Mouse (Mus musculus) brown adipose tissue, adult 24 weeks (tissue): ENCODE results near the gene Gm9887. TPM values are rescaled to one million over a fixed set of nuclear protein-coding genes. Genes with fewer than 3 reads are reported as not detected.

Experiments used
- H3K27ac ChIP-seq: fragments of 200-500 bp; replicated peaks from 2 replicates; pipeline ENCODE4 v1.5.1; 2012; ENCODE audit warnings: low read depth, mild to moderate bottlenecking, low read length
- H3K4me1 ChIP-seq: fragments of 200-500 bp; 2 replicates; pipeline ENCODE4 v1.6.1; 2012; ENCODE audit warnings: low read length, mixed read lengths; ENCODE audit not compliant: control insufficient read depth, insufficient read depth, insufficient read length
- H3K4me3 ChIP-seq: fragments of 200-500 bp; 2 replicates; pipeline ENCODE4 v1.5.1; 2012; ENCODE audit warnings: low read depth, mild to moderate bottlenecking, low read length, moderate library complexity; ENCODE audit not compliant: insufficient read depth
- polyA plus RNA-seq: library from polyadenylated mRNA; stranded (reverse); fragments of >200 nt; gene quantifications from 2 replicates; pipeline ENCODE4 v1.2.4, GENCODE M21; 2012; ENCODE audit not compliant: missing spikeins, insufficient read depth, insufficient read length

Gm9887 gene
- polyA plus RNA-seq, 1 experiment: not detected

DNA sequence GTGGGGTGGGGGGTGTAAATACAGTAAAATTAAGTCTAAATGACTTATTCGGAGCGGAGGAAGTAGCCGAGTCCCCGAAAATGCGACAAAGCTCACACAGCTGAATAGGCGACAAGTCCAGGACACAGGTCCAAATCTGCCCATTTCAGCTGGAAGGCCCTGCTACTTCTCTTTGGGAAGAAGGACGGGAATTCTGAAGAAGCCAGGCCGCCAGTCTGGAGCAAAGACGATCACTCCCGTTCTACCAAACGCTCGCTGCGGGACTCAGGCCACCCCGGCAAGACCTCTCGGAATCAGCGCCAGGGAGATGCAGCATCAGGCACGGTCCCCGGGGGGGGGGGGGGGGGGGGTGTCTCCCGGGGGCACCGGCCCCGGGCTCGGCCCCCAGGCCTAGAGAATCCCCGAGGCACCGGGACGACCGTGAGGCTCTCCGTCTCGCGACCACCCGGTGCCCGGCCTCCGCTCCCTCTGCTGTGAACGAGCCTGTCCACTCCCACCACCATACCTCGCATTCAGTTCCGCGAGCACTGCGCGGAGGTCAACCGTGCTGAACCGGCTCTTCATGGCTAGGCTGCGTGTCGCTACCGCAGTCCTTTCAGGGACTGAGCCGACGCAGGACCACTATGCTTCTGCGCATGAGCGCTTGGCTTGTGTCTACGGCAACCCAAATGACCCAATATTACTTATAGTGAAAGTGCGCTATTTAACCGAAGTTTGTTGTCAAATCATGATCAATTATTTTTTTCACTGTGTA is 15.5 kb downstream of the Gm9887 start, which contains the start of gene Nemf:
Gene Nemf, minus strand, starts transcription at position 620 of the 754 bp plus-strand sequence.
- H3K4me3 ChIP-seq: peak within 1 kb of the TSS; percentile 76
- no peaks in the 10 kb centered on the region for H3K4me1 ChIP-seq
- H3K27ac ChIP-seq: peak within 1 kb of the TSS; percentile 79

DNA sequence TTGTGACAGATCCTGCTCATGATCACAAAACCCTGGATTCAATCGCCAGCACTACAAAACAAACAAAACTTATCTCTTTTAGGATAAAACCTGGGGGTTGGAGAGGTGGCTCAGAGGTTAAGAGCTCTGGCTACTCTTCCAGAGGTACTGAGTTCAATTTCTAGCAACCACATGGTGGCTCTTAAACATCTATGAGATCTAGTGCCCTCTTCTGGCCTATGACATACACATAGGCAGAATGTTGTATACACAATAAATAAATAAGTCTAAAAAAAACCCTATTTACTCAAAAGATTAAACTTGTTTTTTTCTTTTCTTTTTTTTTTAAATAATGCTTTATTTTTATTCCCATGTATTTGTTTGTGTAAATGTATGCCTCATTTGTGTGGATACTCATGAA is 20.6 kb downstream of the Gm9887 start:
- H3K27ac ChIP-seq: no peak overlapping the region
- no peaks in the 10 kb centered on the region for H3K4me1 ChIP-seq
- H3K4me3 ChIP-seq: no peak overlapping the region

DNA sequence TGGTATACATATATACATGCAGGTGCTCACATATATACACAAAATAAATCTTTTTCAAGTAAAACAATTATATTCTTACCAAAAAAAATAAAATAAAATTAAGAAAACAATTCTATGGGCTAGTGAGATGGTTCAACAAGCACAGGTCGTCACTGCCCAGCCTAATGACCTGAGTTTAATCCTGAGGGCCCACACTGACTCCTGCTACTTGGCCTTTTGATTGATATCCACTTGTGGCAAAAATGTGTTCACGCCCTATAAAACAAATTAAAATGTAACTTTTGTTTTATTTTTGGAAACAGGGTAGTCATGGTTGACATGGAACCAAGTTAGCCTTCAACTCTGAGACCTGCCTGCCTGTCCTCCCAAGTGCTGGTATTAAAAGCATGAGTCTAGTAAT is 22.3 kb downstream of the Gm9887 start:
- Histone ChIP-seq H3K27ac (no peak overlapping the region), H3K4me3 (no peak overlapping the region), H3K4me1 (no peaks in the 10 kb centered on the region)

DNA sequence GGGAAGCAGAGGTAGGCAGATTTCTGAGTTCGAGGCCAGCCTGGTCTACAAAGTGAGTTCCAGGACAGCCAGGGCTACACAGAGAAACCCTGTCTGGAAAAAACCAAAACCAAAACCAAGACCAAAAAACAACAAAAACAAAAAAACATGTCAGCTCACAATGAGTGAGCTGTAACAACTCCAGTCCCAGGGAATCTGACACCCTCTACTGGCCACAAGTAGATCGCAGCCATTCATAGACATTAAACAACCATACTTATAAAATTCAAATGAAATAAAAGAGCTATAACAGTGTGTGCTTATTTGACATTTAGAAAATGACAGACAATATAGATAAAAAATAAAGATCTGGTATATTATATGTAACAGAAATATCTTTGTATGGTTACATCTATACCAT is 38.7 kb downstream of the Gm9887 start:
- H3K4me3 ChIP-seq: no peak overlapping the region
- H3K27ac ChIP-seq: no peak overlapping the region
- no peaks in the 10 kb centered on the region for H3K4me1 ChIP-seq

DNA sequence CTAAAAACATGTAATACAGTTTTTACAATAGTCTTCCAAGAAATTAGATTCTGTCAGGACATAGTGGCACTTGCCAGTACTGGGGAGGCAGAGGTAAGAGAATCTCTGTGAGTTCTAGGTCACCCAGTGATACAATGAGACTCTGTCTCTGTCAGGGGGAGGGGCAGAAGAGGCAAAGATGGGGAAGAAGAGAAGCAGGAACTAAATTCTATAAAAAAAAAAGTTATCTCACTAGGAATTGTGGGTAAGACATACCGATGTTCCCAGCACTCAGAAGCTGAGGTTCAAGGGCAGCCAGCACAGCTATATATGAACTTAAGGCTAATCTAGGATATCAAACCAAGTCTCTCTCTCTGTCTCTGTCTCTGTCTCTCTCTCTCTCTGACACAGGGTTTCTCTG is 40.1 kb downstream of the Gm9887 start:
- H3K4me1 ChIP-seq: no peaks in the 10 kb centered on the region
- H3K4me3 ChIP-seq: no peak overlapping the region
- no peak overlapping the region for H3K27ac ChIP-seq

DNA sequence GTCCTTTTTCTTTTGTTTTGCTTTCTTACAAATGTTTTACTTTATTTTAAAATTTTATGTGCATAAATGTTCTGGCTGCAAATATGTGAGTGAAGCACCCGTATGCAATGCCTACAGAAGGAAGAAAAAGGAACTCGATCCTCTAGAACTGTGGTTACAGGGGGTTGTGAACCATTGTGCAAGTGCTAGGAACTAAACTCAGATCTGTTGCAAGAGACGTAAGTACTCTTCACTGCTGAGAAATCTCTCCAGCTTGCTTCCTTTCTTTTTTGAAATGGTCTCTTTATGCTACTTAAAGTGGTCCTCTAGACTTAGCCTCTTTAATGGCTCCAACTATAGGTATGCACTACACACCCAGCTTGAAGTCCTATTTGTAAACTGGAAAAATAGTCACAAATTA is 41.1 kb downstream of the Gm9887 start:
- Histone ChIP-seq H3K27ac (no peak overlapping the region), H3K4me3 (no peak overlapping the region), H3K4me1 (no peaks in the 10 kb centered on the region)

Other genes with a start within 250 kb of the Gm9887 start
- 755 and 1,361 TPM in 2 replicates for gene Rps29, start 213.3 kb downstream of the Gm9887 start, polyA plus RNA-seq
- gene Lrr1, start 203.6 kb downstream of the Gm9887 start, polyA plus RNA-seq: not detected in 2 replicates
- 338 and 450 TPM in 2 replicates for gene Rpl36al, start 188.4 kb downstream of the Gm9887 start, polyA plus RNA-seq
- 15.3 and 16.1 TPM in 2 replicates for gene Mgat2, start 188.3 kb downstream of the Gm9887 start, polyA plus RNA-seq
- 2.2 TPM in 1 of 2 replicates, not detected in the other for gene Gm49383, start 175.4 kb downstream of the Gm9887 start, polyA plus RNA-seq
- not detected in 2 replicates for gene Dnaaf2, start 174.0 kb downstream of the Gm9887 start, polyA plus RNA-seq
- gene Gm49384, start 168.2 kb downstream of the Gm9887 start, polyA plus RNA-seq: 2.3 and 3.8 TPM in 2 replicates
- not detected in 2 replicates for gene Pole2, start 144.3 kb downstream of the Gm9887 start, polyA plus RNA-seq
- gene Klhdc1, start 131.3 kb downstream of the Gm9887 start, polyA plus RNA-seq: 9.0 and 9.3 TPM in 2 replicates
- gene Klhdc2, start 75.8 kb downstream of the Gm9887 start, polyA plus RNA-seq: 49.7 and 53.3 TPM in 2 replicates
- gene Nemf, start 15.3 kb downstream of the Gm9887 start, polyA plus RNA-seq: 16.5 and 33.9 TPM in 2 replicates
- gene Arf6, start 308 bp downstream of the Gm9887 start, polyA plus RNA-seq: 43.2 and 49.8 TPM in 2 replicates
- 4.1 and 5.2 TPM in 2 replicates for gene Vcpkmt, start 210.6 kb upstream of the Gm9887 start, polyA plus RNA-seq